ENCODE assay signal across 24 mouse cellular contexts in genomic region chr6:97267132-97267531, GRCm38 (mm10). TPM values are rescaled to one million over a fixed set of nuclear protein-coding genes. Genes with fewer than 3 reads are reported as not detected.
A peak's percentile ranks its signal among the peaks of the same experiment; 100 is the strongest.
DNase-seq lines count a peak whose midpoint lies in the region; ATAC-seq lines count a peak whose summit lies in the region.
"Had no signal": no experiment of that assay in that cellular context is flagged by ENCODE, and none has a peak within 500 bp of the region (broad histone marks: within the 10 kb centered on the region; RNA-seq: fewer than 3 reads in every experiment).

No protein-coding gene starts in this region.

- no peaks in the 10 kb centered on the region for H3K9me3 ChIP-seq in midbrain, embryonic 11.5 days (ENCODE audit: control insufficient read depth, low read length)
- no peaks in the 10 kb centered on the region for H3K9me3 ChIP-seq in midbrain, embryonic 15.5 days
- H3K9me3 ChIP-seq: embryonic facial prominence, embryonic 13.5 days; embryonic facial prominence, embryonic 15.5 days; forebrain, embryonic 10.5 days; forebrain, embryonic 12.5 days had no signal

- H3K9ac ChIP-seq in midbrain, embryonic 11.5 days (ENCODE audit: low read length) = no peak overlapping the region
- no peak overlapping the region for H3K9ac ChIP-seq in midbrain, embryonic 15.5 days
- H3K9ac ChIP-seq: embryonic facial prominence, embryonic 13.5 days; embryonic facial prominence, embryonic 15.5 days; forebrain, embryonic 12.5 days had no signal

- no peak for ATAC-seq in midbrain, embryonic 11.5 days (ENCODE audit: low FRiP score)
- ATAC-seq in midbrain, embryonic 15.5 days (replicated peaks) = no peak
- ATAC-seq: forebrain, embryonic 14.5 days; forebrain, embryonic 16.5 days had no signal

- DNase-seq in heart, adult 11 months = peak; percentile 39
- no peak for DNase-seq in heart, adult 8-10 months (ENCODE audit: low spot score)
- peak; percentile 17 for DNase-seq in midbrain, embryonic 11.5 days (ENCODE audit: low spot score, missing footprints)
- no peak for DNase-seq in left cerebral cortex, adult 18-20 months (ENCODE audit: low spot score in 2 of 2)
- DNase-seq: adrenal gland, adult 2 months; adrenal gland, postnatal 10 days; adrenal gland, postnatal 25 days; cerebellum, adult 11 months; cerebellum, adult 18-20 months; cerebellum, adult 8-10 months; cerebellum, adult 9-11 months; cerebellum, postnatal 14 days; cerebellum, postnatal 36 days; embryo, embryonic 11 days had no signal

- no peaks in the 10 kb centered on the region for H3K27me3 ChIP-seq in midbrain, embryonic 11.5 days (ENCODE audit: control insufficient read depth, insufficient read depth, low read length)
- no peaks in the 10 kb centered on the region for H3K27me3 ChIP-seq in midbrain, embryonic 15.5 days (replicated peaks)
- H3K27me3 ChIP-seq: embryonic facial prominence, embryonic 13.5 days; embryonic facial prominence, embryonic 15.5 days; forebrain, embryonic 12.5 days had no signal

- H3K4me2 ChIP-seq in midbrain, embryonic 11.5 days = no peak overlapping the region
- H3K4me2 ChIP-seq in midbrain, embryonic 15.5 days = no peak overlapping the region
- H3K4me2 ChIP-seq: embryonic facial prominence, embryonic 13.5 days; embryonic facial prominence, embryonic 15.5 days; forebrain, embryonic 12.5 days had no signal

- no peaks in the 10 kb centered on the region for H3K4me1 ChIP-seq in midbrain, embryonic 11.5 days (ENCODE audit: control insufficient read depth, insufficient read depth, low read length)
- no peaks in the 10 kb centered on the region for H3K4me1 ChIP-seq in midbrain, embryonic 15.5 days
- H3K4me1 ChIP-seq: embryonic facial prominence, embryonic 13.5 days; embryonic facial prominence, embryonic 15.5 days had no signal

- H3K36me3 ChIP-seq in midbrain, embryonic 11.5 days (ENCODE audit: control insufficient read depth, insufficient read depth, low read length) = no peaks in the 10 kb centered on the region
- H3K36me3 ChIP-seq in midbrain, embryonic 15.5 days (replicated peaks) = no peaks in the 10 kb centered on the region
- H3K36me3 ChIP-seq: embryonic facial prominence, embryonic 13.5 days; embryonic facial prominence, embryonic 15.5 days; forebrain, embryonic 10.5 days; forebrain, embryonic 12.5 days had no signal

- no peak overlapping the region for H3K4me3 ChIP-seq in midbrain, embryonic 11.5 days (ENCODE audit: low read depth, low read length)
- H3K4me3 ChIP-seq in midbrain, embryonic 15.5 days = no peak overlapping the region
- H3K4me3 ChIP-seq: embryonic facial prominence, embryonic 13.5 days; embryonic facial prominence, embryonic 15.5 days; erythroblast, embryonic 14.5 days; forebrain, embryonic 10.5 days; forebrain, embryonic 12.5 days had no signal

- WGBS in midbrain, embryonic 11.5 days = 96% methylated on average over 2 of the region's 2 CpGs
- WGBS in midbrain, embryonic 15.5 days = 96% methylated on average over 2 of the region's 2 CpGs

- no peak overlapping the region for H3K27ac ChIP-seq in midbrain, embryonic 11.5 days (ENCODE audit: low read depth, low read length)
- no peak overlapping the region for H3K27ac ChIP-seq in midbrain, embryonic 15.5 days
- H3K27ac ChIP-seq: embryonic facial prominence, embryonic 13.5 days; embryonic facial prominence, embryonic 15.5 days; forebrain, embryonic 10.5 days; forebrain, embryonic 12.5 days had no signal

RNA-seq across cellular contexts. Expression of gene Lmod3, which starts 14.6 kb away (rescaled TPM):
- 10 to 100 TPM; 66.2 to 86.5 (median 72.0) TPM for total RNA-seq in heart, adult 8-10 months (2022)
- polyA plus RNA-seq in midbrain, embryonic 11.5 days (2014; fragmentation: Nextera tagmentation; extraction: Ambion mirVana) = 0.08 TPM in 1 of 2 replicates, not detected in the other
- not detected in 2 replicates for polyA plus RNA-seq in midbrain, embryonic 15.5 days (2015; fragmentation: Nextera tagmentation; extraction: Ambion mirVana)
- not detected for total RNA-seq in left cerebral cortex, adult 18-20 months (2021)
- total RNA-seq: adrenal gland, adult 2 months; adrenal gland, postnatal 25 days; common myeloid progenitor, adult 5-6 weeks; MEL had no signal
- polyA plus RNA-seq: adrenal gland, adult 2 months; erythroblast, embryonic 14.5 days; forebrain, embryonic 10.5 days; forebrain, embryonic 14.5 days; forebrain, embryonic 16.5 days had no signal

RNA-seq across cellular contexts. Expression of gene Arl6ip5, which starts 56.6 kb away (rescaled TPM):
- 100 to 1,000 TPM; 135 to 148 (median 144) TPM for total RNA-seq in heart, adult 8-10 months (2022)
- polyA plus RNA-seq in midbrain, embryonic 11.5 days (2014; fragmentation: Nextera tagmentation; extraction: Ambion mirVana) = 41.4 and 41.8 TPM in 2 replicates
- 134 and 135 TPM in 2 replicates for polyA plus RNA-seq in midbrain, embryonic 15.5 days (2015; fragmentation: Nextera tagmentation; extraction: Ambion mirVana)
- 100 to 1,000 TPM; 205 to 217 TPM for total RNA-seq in left cerebral cortex, adult 18-20 months (2021)

Comparison
In these comparisons a context has a peak if more than half of its experiments do, and no peak if none do; other contexts are left out.
1. DNase-seq: peak in heart, adult 11 months (single experiment) and midbrain, embryonic 11.5 days (single experiment); none in heart, adult 8-10 months (single experiment) and left cerebral cortex, adult 18-20 months (0 of 2).
2. RNA of gene Lmod3, which starts 14.6 kb away (total RNA-seq): 66.2 to 86.5 TPM in heart, adult 8-10 months; not detected in left cerebral cortex, adult 18-20 months; every median in the first group is over 10 times any median in the second.